Mouse (Mus musculus) MEL-GATA-1-ER (cell line): ENCODE measurements around the gene Eps8.

Experiments
- DNase-seq: peaks from one replicate; pipeline ENCODE4 v3.0.0-alpha.2; 2012; ENCODE audit warnings: low read depth; ENCODE audit errors: extremely low read depth

The Eps8 gene

GRCm38 (mm10) chr6:137664936-137665335, 10.3 kb upstream of the Eps8 start:
- DNase-seq, result no peak

DNA sequence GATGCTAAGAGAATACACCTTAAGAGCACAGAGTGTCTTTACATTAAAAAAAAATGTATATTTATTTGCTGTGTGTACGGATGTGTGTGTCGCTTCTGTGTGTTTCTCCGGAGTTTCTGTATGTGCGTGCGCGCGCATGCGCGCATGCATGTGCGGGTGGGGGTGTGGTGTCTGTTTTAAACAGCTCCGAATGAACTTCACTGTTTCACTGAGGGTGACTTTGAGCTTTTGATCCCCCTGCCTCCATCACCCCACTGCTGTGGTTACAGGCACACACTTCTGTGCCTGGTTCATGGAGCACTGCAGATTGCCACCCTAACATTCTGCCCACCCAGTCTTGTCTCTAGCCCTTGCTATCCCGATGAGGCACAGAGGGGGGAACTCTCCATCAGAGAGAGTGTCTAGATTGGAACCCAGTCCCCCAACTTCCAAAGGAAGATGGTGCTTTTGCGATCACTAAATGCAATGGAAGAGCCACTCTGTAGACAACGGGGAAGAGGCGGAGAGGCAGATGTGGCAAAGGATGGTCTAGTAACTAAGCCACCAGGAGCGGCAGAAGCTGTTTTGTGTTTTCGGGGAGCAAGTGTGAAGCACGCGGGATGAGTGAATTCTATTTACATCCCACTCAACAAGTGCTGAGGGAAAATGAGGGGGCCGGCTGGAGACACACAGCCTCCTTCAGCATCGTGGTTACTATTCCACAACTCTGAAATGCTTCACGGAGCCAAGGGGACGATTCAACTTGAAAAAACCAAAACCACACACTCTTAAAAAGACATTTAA, 7.1 kb upstream of the Eps8 start:
- DNase-seq, result no peak

- DNase-seq, result no peak
Measured at GRCm38 (mm10) chr6:137658426-137659088, 3.9 kb upstream of the Eps8 start.

GRCm38 (mm10) chr6:137657203-137657602, 2.5 kb upstream of the Eps8 start:
- DNase-seq, result no peak

DNA sequence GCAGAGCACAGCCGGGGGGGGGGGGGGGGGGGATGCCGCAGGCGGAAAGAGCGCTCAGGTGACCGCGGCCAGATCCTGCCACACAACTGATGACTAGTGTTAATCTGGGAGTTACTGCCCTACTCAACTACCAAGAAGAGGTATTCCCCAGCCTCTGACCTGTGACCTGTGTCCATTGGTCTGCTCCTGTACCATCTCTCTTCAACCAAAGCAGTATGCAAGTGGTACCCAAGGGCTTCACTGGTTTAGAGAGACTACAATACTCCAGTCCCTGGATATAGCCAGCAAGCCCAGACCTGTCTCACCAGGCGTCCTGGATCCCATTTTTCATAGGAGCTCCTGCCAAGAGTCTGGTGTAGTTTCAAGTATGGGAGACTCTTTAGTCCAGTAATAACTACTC, 5.1 kb downstream of the Eps8 start:
- DNase-seq, result no peak

DNA sequence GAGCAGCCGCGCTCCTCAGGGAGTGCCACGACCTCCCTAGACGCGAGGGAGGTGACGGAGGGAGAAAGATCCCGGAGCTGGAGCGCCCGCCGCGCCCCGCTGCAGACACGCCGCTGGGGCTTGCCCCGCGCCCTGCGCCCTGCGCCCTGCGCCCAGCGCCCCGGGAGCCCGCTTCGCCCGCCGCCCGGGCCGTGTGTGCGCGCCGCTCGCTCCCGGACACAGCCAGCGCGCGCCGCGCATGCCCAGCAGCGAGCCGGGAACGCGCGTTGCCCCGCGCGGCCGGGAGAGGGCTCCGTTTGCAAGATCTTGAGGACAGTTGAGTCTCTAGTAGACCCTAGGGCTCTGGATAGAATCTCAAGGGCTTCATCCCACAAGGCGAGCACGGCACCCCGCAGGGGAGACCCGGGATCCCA, 5.6 kb downstream of the Eps8 start:
- no peak for DNase-seq

GRCm38 (mm10) chr6:137648110-137649067, 6.3 kb downstream of the Eps8 start:
- DNase-seq, result no peak

DNA sequence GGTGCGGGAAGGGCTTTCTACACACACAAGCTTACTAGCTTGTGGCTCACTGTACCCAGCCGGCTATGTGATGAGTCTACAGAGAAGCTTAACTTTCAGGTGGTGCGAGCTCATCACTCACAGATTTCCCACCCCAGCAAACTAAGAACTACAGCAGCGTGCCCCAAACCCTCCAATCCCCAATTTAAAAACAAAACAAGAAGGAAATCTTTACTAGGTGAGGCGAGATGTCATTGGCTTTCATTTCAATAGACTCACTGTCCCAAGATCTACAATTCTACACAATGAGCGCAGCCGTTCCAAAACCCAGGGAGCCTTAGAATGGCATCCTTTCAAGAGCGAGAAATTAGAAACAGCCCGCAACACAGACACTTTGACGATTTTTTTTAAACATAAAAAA, 7.0 kb downstream of the Eps8 start:
- DNase-seq, result no peak

DNA sequence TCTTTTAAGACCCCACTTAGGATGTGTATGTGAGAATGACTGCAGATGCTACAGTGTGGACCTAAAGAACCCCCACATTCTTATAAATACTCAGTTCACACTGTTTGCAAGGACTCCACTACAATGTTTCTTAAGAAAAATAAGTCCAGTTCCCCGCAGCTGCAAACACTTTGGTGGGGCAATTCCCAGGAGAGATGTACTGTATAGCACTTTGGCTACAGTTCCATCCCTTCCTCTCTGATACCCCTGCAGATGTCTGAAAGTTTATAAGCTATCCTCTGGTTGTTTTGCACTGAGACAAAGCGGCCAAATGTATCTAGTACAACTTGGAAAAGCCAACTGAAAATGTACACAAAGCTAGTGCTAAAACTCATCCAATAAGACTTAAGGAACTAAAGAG, 8.0 kb downstream of the Eps8 start:
- no peak for DNase-seq

DNA sequence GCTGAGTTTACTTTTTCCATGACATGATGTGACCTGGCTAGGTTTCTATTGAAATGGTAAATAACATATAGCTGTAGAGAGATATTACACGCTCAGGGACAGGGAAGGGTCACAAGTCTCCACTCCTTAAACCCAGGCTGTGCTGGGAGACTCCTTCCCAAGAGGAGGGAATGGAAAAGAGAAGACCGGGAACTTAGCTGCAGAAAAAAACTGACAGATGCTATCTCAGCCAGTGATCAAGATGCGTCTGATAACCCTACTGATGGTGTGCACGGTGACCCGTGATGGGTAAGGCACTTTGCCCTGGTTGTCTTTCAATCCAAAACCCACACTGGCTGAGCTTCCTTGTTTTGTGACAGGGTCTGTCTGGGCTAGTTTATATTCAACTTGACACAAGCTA, 9.8 kb downstream of the Eps8 start:
- no peak for DNase-seq

- DNase-seq, result no peak
Measured at GRCm38 (mm10) chr6:137643814-137644213, 10.9 kb downstream of the Eps8 start.

DNA sequence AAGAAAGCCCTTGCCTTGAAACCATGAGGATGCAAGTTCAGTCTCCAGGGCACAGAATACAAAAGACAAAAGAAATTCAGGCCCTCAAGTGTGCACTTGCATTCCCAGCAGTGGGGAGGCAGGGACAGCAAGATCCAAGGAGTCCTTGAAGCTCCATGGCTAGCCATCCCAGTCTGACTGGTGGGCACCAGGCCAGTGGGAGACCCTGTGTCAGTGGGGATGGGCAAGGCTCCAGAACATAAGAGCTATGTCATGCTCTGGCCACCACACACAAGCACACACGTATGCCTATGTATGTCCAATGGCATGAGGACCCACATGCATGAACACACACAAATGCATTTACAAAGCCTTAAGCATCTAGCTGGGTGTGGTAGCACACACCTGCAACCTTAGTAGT, 13.0 kb downstream of the Eps8 start:
- DNase-seq, result no peak

GRCm38 (mm10) chr6:137638834-137639567, 15.7 kb downstream of the Eps8 start:
- no peak for DNase-seq

DNA sequence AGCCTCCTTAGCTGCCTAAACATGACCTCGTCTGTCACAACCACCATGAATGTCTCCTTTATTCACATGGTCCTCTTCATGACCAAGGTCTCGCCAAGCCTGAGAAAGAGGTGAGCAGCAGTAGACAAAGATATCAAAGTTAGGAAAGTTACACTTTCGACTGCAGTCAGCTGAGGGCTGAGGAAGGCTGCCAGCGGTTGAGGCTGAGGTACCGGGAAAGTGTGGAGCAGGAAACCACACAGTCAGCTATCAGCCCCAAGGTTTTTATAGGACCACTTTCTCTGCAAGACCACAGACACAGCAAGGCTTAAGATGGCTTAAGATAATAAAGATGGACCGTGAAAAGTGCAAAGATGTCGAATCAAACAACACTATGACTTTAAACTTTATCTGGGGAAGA, 17.2 kb downstream of the Eps8 start:
- DNase-seq, result no peak

- DNase-seq, result no peak
Measured at GRCm38 (mm10) chr6:137636131-137636530, 18.5 kb downstream of the Eps8 start.

- DNase-seq, result no peak
Measured at GRCm38 (mm10) chr6:137633626-137634025, 21.1 kb downstream of the Eps8 start.

DNA sequence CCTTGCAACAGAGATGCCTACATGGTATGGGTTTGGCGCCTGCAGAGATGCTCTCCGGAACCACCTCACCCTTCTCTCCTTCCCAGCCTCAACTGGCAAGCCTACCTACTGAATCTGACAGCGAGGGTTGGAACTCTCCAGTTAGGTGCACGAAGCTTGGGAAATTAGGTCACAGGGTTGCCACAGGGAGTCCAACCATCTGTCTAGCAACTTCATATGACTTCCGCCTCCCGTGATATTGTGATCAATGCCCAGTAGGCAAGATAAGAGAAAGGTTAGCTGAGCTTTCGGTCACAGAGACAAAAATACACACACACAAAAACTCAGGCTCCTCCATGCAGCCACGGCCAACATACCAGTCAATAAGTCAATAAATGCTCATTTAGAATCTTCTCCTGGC, 21.6 kb downstream of the Eps8 start:
- DNase-seq, result no peak

DNA sequence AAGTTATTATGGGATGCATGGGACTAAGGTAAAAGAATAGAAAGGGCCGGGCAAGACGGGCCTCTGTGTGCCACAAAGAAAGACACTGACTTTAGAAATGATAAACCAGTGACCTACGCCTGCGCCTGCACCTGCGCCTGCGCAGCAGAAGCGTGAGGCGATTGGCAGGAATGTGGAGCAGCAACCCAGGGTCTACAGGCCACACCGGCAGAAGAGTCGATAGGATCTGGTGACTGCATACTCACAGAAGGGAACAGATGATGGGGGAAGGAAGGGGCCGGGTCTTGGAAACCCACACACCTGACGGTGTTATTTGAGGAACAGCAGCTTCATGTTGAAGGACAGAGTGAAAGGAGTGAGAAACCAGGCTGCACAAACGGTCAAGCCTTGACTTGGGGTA, 24.3 kb downstream of the Eps8 start:
- no peak for DNase-seq

DNA sequence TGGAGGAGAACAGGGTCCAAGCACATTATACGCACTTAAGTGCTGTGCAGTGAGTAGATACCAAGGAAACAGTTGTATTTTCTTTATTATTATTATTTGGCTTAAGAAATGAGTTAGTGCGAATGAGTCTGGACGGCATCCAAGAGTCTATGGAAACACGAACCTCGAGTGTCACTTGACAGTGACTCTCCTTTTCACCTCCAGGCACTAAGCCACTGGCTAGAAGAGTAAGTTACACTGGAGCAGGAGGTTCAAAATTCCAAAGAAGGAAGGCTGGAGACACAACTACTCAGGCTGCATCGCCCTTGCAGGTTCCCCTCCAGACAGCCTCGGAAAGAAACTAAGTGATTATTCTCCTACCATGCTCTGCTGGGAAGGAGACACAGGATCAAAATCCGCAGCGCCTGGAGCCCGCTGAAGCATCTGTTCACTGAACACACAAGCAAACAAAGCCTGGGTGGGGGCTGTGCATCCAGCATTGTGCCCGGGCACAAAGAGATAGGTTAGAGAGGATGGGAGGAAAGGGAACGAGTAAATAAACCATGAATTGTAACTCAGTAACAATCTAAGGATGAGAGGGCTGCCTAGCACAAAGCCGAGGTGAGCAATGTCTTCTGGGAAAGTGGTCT, 25.0 kb downstream of the Eps8 start:
- DNase-seq, result no peak

DNA sequence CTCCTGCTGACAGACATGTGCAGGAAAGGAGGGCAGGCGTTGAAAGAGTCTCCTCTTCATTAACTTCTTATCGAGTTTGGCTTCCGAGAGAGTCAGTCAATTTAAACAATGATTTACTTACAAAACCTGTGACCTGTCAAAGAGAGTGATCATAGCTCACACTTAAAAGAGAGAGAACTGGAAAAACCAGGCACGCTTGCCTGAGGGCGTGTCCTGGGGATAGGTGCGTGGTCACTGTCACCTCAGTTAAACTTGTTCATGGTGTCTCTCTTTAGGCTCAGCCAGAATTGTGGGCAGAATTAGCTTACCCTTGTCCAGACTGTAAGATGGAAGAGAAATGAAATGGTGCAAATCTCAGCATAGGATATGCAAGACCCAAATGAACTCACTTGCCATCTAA, 26.0 kb downstream of the Eps8 start:
- no peak for DNase-seq

DNA sequence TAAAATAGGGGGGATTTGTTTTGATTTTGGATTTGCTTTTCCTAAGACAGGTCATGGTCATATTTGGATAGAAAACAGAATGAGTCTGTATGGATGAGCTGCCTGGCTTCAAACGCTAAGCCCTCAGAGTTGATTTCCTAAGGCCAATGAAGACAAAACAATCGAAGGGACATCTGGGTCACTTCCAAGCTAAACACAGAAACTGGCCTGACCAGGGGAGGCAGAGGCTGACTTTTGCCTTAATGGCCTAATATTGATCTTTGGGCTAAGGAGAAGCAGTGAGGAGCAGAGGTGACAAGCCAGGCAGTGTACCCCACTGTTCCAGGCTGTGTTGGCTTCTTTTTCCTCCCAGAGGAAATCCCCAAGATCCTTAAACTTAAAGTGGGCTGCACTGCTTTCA, 33.7 kb downstream of the Eps8 start:
- DNase-seq, result no peak
